Mouse (Mus musculus) liver, embryonic 14.5 days (tissue): ENCODE measurements around the gene Afdn.

Experiments
- CTCF ChIP-seq: IDR thresholded peaks from 2 replicates; pipeline ENCODE4 v1.5.1; 2016; ENCODE audit warnings: antibody characterized with exemption, low read depth, control low read depth
- EP300 ChIP-seq: IDR thresholded peaks from 2 replicates; pipeline ENCODE4 v1.6.1; 2016; ENCODE audit warnings: antibody characterized with exemption, low read depth

GRCm38 (mm10) chr17:13745373-13745772 lies 15.0 kb upstream of the Afdn start:
- TF ChIP-seq CTCF (no peak), EP300 (no peak)
